In genomic region chr1:143702141-143702740, GRCm38 (mm10) we compare ENCODE assay signal across 8 mouse cellular contexts. TPM values are rescaled to one million over a fixed set of nuclear protein-coding genes. Genes with fewer than 3 reads are reported as not detected.
A peak's percentile ranks its signal among the peaks of the same experiment; 100 is the strongest.
DNase-seq lines count a peak whose midpoint lies in the region; ATAC-seq lines count a peak whose summit lies in the region.

No protein-coding gene starts in this region.

- WGBS in forebrain, embryonic 14.5 days: under 1% methylated on average over 44 of the region's 48 CpGs
- WGBS in macrophage (ENCODE audit: missing documents): 1% methylated on average over 29 of the region's 48 CpGs

- peak overlapping the region; percentile 86 for H3K4me3 ChIP-seq in forebrain, embryonic 14.5 days (ENCODE audit: low read depth, low read length)
- H3K4me3 ChIP-seq in macrophage (ENCODE audit: inconsistent target): peak overlapping the region; percentile 96

- H3K79me2 ChIP-seq in macrophage (ENCODE audit: inconsistent target): peaks cover 51% of the 10 kb centered on the region

- H3K27ac ChIP-seq in forebrain, embryonic 14.5 days (ENCODE audit: low read depth, low read length): peak overlapping the region; percentile 91
- peak overlapping the region; percentile 55 for H3K27ac ChIP-seq in macrophage

- H3K4me1 ChIP-seq in forebrain, embryonic 14.5 days (ENCODE audit: control insufficient read depth, insufficient read depth, low read length): peaks cover 12% of the 10 kb centered on the region

- peak; percentile 24 to 28 for DNase-seq in adrenal gland, postnatal 4 days (ENCODE audit: low spot score in 2 of 2)
- DNase-seq in adrenal gland, postnatal 10 days: no peak
- DNase-seq in urinary bladder, postnatal 25 days (ENCODE audit: low spot score): peak; percentile 16
- DNase-seq in urinary bladder, postnatal 10 days (ENCODE audit: low spot score): no peak
- no peak for DNase-seq in forebrain, embryonic 14.5 days (ENCODE audit: low spot score)
- DNase-seq in kidney, adult 9 months: peak; percentile 57
- peak; percentile 16 for DNase-seq in telencephalon, adult 2 months (ENCODE audit: low read depth, low spot score)

- no peaks in the 10 kb centered on the region for H3K27me3 ChIP-seq in forebrain, embryonic 14.5 days (replicated peaks; ENCODE audit: control insufficient read depth, insufficient read depth, low read length)

- ATAC-seq in forebrain, embryonic 14.5 days: peak; percentile 72

- H3K9ac ChIP-seq in forebrain, embryonic 14.5 days (ENCODE audit: low read length): peak overlapping the region; percentile 89

- no peaks in the 10 kb centered on the region for H3K9me3 ChIP-seq in forebrain, embryonic 14.5 days (replicated peaks; ENCODE audit: control insufficient read depth, low read length)

- H3K4me2 ChIP-seq in forebrain, embryonic 14.5 days (ENCODE audit: low read length): peak overlapping the region; percentile 74

- 0 out of 2 replicates have a peak, but pooled peaks cover 5% of the 10 kb centered on the region for H3K36me3 ChIP-seq in forebrain, embryonic 14.5 days (ENCODE audit: control insufficient read depth, insufficient read depth, low read length)
- peaks cover under 1% of the 10 kb centered on the region; the same call in 1 of the 2 replicates for H3K36me3 ChIP-seq in macrophage (ENCODE audit: inconsistent target)

RNA-seq across cellular contexts. Expression of gene Cdc73, which starts 0.5 kb away (rescaled TPM):
- 10 to 100 TPM; 85.2 to 91.6 TPM for total RNA-seq in adrenal gland, postnatal 4 days (2021)
- 10 to 100 TPM; 66.4 to 74.2 TPM for total RNA-seq in adrenal gland, postnatal 10 days (2021)
- 16.6 and 23.2 TPM in 2 replicates for polyA plus RNA-seq in forebrain, embryonic 14.5 days (2014; fragmentation: Nextera tagmentation; extraction: Ambion mirVana)
- total RNA-seq in macrophage (2018; cell fraction: chromatin; rRNA removed): 100 to 1,000 TPM in 24 of 26 experiments, 10 to 100 TPM in 2; 97.4 to 149 (median 126) TPM
- total RNA-seq in macrophage (2018; cell fraction: cytosol; rRNA removed): 10 to 100 TPM; 25.3 to 42.6 (median 30.6) TPM
- total RNA-seq in macrophage (2018; cell fraction: nucleus; rRNA removed): 100 to 1,000 TPM in 3 of 26 experiments, 10 to 100 TPM in 23; 36.4 to 122 (median 69.4) TPM
- 20.3 to 31.1 TPM (median 29.4 TPM) in 3 replicates for polyA plus RNA-seq in macrophage (2018)

RNA-seq across cellular contexts. Expression of gene Glrx2, which starts 13.9 kb away (rescaled TPM):
- total RNA-seq in adrenal gland, postnatal 4 days (2021): 10 to 100 TPM; 62.0 to 64.3 TPM
- total RNA-seq in adrenal gland, postnatal 10 days (2021): 10 to 100 TPM; 84.8 to 84.9 TPM
- polyA plus RNA-seq in forebrain, embryonic 14.5 days (2014; fragmentation: Nextera tagmentation; extraction: Ambion mirVana): 119 and 131 TPM in 2 replicates
- total RNA-seq in macrophage (2018; cell fraction: chromatin; rRNA removed): 10 to 100 TPM in 21 of 26 experiments, 1 to 10 TPM in 5; 6.4 to 44.8 (median 18.9) TPM
- total RNA-seq in macrophage (2018; cell fraction: cytosol; rRNA removed): 10 to 100 TPM; 30.3 to 57.8 (median 43.0) TPM
- 10 to 100 TPM; 14.8 to 43.8 (median 26.8) TPM for total RNA-seq in macrophage (2018; cell fraction: nucleus; rRNA removed)
- polyA plus RNA-seq in macrophage (2018): 35.4 to 56.3 TPM (median 50.6 TPM) in 3 replicates

Comparison
In these comparisons a context has a peak if more than half of its experiments do, and no peak if none do; other contexts are left out.
1. DNase-seq: peak in adrenal gland, postnatal 4 days (2 of 2), urinary bladder, postnatal 25 days (single experiment), kidney, adult 9 months (single experiment) and telencephalon, adult 2 months (single experiment); none in adrenal gland, postnatal 10 days (single experiment), urinary bladder, postnatal 10 days (single experiment) and forebrain, embryonic 14.5 days (single experiment).